Mouse (Mus musculus) c-Kit-positive CD71-positive TER-119-positive erythroid progenitor cells, embryonic 14.5 days (primary cell): ENCODE results near the gene Atp8a1.

Source experiments
- DNase-seq: peaks from one replicate; pipeline ENCODE4 v3.0.0-alpha.2; 2013; ENCODE audit warnings: low spot score

Gene Atp8a1

DNA sequence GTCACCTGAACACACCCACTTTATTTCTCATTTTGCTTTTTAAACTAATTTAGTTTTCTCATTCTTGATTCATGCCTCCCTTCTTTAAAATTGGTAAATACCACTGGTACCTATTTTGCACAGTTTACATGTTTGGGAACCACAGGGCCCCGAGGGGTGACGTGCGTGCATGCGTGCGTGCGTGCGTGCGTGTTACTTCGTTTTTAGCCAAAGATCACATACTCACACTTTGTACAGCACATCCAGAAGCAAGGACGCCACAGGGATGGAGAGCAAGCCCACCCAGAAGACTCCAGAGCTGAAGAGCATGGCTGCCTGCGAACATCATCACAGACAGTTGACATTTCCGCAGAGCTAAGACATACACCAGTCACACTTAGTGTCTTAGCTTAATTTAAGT lies 216.0 kb downstream of the Atp8a1 start:
- no peak for DNase-seq

DNA sequence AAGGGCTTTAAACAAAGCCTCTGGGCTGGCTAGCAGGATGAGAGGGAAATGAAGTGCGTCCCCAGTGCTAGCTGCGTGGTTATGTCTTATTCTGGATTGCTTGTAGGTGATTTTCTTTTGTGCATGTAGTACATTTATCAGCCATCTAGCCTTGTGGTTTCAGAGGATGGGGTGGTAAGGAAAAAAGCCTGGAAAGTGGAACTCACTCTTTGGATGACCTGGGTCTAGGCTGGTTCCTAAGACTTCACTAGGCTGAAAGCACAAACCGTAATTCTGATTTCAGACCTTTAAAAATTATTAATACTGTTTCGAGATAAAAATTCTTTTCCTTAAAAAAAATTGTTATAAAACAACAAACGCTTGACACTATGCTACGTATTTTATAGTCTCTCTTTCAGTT lies 217.4 kb downstream of the Atp8a1 start:
- DNase-seq = no peak

DNA sequence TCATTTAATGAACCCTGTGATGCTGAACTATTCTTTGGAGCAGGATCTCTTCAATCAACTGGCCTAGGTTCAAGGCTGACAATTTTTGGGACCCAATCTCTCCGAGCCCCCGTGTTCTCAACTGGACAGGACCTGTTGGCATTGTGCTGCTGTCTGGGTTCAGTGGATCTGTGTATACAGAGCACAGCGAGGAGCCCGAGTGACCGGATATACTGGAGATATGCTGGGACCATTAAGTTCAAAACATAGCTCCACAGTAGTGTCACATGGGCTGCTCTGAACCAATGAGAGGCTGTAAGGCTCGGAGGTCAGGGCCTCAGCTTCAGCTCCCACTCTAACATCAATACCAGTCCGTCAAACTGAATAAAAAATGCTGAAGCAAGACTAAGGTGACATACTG lies 217.8 kb downstream of the Atp8a1 start:
- no peak for DNase-seq

DNA sequence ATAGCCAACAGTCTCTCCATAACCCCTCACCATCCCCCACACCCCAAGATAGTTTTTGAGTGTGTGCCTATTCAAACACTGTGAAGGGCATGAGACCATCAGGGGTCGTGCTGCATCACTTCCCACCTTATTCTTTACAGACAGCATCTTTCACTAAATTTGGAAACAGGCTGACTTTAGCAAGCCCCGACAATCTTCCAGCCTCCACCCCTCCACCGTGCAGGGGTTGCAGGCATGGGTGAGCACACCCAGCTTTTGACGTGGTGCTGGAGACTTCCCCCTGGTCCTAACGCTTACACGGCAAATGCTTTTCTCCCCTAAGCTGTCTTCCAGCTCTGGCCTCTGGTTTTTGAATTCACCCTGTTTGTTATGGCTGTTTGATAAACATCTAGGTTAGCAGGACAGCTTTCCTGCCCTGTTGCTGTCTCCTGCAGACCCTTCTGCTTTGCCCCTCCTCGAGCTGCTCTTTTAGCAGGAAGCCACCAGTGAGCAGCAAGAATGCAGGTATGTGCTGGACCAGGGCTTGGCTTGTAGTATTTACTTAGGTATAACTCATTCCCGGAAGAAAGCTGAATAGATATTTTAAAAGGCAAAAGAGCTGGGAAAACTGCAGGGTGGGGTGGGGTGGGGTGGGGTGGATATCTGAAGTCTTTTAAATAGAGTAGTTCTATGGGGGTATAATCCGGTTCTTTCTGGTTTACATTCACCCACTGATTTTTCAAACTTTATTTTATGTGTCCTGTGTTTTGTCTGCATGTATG lies 218.9 kb downstream of the Atp8a1 start:
- DNase-seq = no peak

DNA sequence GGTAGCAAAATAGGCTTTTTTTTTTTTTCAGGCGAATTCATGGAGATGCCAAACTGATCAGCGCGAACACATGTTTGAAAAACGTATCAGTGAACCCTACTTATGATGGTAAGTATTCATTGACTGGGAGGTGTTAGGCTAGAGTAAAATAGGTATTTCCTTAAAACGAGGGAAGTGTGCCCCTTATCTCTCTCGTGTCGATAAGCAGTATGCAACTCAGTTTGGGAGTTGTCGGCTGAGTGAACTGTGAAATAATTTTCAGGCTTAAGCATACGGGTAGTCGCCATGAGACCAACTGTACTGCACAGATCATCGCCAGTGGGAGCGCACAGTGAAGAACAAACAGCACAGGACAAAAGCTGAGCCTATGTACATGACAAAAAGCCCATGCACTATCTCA lies 226.0 kb downstream of the Atp8a1 start:
- no peak for DNase-seq

DNA sequence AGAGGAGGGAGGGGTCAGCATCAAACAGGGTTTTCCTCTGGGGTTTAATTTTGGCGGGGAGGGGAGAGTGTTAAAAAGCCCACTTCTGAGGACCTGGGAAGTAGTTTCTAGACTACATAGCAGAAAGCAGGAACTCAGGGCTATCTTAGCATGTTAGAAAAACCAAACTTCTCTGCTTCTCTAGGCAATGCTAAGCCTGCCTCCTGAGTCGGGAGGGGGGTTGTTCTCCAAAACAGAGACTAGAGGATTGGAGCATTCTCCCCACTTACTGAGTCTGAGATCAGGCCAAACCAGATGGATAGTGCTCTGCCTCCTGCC lies 237.8 kb downstream of the Atp8a1 start:
- DNase-seq = no peak

DNA sequence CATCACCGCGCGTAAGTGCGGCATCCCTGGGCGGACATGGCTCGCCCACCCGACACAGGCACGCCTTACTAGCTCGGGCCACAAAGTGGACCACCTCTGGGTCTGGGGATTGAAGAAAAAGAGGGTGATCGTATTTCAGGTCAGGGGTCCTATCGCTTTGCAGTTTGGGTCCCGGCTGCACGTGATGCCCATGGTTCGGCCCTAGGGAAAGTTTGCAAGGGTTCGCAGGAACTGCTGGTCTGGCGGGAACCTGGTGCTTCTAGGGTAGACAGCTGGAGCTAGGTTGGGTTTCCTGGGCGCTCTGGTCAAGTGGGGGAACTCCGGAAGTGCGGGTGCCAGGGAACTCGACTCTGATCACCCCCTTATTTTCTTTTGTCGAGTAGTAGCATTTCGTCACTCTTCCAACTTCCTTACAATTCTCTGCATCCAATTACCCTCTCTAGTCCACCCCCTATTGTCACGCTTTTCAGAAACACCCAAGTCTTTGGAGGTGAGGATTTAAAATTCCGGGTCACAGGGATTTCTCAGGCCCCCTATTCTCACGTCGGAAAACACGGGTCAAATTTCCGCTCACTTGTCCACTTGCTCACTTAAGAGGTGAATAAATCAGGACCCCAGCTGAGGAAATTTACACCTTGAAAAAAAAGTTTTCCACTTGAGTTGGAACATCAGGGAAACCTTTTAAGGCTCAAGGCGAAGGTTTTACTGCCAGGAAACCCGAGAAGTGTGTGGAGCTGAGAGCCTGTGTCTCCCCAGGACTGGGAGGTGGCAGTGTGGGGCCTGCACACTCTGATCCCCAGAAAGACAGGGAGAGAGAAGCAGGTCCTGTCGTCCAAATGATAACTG lies 238.3 kb downstream of the Atp8a1 start:
- DNase-seq = no peak

DNA sequence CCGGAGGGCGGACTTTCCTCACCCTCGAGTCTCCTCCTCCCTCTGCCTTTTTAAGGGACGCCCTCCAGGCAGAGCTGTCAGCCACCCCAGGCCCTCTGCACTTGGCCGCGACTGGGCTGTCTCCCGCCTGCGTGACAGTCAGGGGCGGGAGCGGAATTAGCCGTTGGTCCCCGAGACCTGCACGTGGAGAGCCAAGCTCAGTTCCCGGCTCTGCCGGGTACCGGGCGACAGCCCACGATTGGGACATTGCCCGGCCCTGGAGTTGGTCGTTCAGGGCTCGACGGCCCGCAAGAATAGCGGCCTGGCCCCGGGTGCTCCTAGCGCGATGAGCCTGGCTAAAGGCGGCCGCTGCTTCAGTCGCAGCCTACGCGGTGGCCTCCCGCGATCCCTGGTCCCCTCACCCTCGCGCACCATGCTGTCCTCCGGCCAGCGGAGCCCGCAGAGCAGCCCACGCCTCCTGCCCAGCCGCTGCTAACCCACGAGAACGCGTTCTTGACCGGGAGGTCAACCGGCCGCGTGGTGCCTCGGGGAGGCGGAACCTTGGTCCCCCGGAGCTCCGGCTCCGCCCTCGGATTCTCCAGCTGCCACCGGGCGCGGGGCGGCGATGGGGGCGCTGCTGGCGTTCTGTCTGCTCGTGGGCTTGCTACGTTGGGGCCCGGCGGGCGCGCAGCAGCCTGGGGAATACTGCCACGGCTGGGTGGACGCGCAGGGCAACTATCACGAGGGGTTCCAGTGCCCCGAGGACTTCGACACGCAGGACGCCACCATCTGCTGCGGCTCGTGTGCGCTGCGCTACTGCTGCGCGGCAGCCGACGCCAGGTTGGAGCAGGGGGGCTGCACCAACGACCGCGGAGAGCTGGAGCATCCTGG lies 239.2 kb downstream of the Atp8a1 start, which contains the start of gene Shisa3:
Gene Shisa3, plus strand, starts transcription at position 79 of the 870 bp plus-strand sequence.
- no peak for DNase-seq

DNA sequence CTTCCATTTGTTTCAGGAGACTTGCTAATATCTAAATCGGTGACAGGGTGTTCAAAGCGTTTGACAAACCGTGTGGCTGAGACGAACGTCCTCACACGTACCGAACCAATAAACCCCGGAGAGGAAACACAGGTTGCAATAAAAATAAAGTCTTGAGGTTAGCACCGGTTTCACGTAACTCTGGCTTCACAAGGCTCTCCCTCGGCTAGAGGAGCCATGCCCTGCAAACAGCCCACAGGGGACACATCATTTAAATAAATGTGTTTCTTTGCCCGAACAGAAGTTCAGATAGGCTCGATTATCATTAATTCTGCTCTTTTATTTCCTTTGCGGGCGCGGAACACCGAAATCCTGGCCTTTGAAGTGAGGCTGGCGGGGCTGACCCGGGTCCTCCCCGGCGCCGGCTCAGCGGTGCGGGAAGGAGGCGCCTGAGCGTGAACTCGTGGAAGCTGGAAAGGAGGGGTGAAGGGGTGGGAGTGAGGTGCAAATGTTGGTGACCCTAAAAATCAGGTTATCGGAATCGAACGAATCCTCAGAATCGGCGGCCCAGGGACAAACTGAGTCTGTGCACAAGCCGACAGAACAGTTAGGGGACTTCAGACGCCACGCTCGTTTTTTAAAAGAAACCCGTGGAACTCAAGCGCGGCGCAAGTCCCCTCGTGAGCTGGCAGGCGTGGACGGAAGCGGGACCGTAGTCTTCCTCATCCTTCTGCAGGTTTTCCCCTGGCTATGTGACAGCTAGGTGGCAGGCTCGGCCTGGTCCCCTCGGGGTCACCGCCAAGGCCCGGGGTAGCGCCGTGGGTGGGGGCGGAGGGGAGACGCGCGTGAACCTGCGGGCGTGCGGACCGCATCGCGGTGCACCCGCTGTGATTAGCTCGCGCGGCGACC lies 240.1 kb downstream of the Atp8a1 start:
- DNase-seq = no peak

DNA sequence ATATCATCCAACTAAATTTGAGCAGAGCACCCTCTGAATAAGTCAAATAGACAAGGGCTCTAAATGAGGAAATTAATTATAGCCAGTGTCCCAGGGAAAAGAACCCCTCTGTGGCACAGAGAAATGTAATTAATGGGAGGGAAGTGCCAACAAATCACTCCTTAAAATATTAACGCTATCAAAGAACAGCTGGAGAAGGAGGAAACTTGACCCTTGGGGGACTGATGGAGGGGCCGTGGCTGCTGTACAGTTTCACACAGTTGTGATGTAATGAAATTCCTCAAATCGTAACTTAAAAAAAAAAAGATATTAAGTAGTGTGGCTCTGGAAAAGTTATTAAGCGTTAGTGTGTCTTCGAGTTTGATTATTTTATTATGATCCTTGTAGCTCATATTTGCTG lies 241.3 kb downstream of the Atp8a1 start:
- DNase-seq = no peak

DNA sequence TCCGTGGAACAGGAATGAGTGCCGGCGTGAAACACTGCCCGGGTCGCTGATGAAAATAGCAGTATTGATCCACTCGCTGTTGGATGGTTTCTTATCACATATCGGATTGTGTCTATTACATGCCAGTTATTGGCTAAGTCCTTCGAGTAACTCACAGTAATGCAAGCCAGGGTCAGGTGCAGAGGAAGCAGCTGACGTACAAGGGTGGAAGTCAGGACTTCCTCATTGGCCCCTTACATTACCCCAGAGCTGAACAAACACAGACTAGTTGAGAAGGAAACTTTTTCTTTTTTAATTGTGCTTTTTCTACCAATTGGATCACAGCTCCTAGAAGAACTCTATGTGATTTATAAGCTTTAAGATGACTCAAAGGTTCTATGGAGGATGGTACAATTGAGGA lies 247.3 kb downstream of the Atp8a1 start:
- no peak for DNase-seq

DNA sequence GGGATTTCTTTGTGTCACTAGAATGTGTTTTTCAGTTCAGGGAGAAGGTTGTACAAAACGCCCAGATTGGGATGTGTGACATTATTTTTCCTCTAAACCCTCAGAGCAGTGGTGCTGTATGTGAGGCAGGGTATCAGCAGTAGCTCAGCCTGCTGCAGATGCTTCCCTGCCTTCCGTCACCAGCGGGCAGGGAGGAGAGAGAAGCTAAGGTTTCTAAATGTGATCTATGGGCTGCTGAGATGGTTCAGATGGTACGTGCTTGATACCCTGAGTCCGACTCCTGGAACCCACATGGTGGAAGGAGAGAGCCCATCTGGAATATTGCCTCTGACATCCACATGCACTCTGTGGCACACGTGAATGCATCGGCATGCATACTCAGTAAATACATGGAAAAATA lies 251.6 kb downstream of the Atp8a1 start:
- no peak for DNase-seq

DNA sequence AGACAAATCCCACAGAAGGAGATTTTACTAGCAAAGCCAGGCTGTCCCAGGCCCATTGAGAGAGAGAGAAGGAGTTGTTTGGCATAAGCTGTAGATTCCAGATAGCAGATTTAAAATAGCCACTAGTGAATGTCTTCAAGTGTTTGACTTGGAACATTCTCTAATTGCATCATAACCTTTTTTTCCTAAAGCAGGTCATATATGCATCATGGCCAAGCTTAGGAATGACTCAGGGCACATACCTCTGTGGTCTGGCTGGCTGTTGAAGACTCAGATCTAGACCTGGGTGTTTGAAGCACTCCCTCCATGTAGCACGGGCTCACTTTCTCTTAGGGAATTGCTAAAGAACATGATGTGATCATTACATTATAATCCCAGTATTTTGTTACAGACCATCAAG lies 252.2 kb downstream of the Atp8a1 start:
- DNase-seq = no peak

DNA sequence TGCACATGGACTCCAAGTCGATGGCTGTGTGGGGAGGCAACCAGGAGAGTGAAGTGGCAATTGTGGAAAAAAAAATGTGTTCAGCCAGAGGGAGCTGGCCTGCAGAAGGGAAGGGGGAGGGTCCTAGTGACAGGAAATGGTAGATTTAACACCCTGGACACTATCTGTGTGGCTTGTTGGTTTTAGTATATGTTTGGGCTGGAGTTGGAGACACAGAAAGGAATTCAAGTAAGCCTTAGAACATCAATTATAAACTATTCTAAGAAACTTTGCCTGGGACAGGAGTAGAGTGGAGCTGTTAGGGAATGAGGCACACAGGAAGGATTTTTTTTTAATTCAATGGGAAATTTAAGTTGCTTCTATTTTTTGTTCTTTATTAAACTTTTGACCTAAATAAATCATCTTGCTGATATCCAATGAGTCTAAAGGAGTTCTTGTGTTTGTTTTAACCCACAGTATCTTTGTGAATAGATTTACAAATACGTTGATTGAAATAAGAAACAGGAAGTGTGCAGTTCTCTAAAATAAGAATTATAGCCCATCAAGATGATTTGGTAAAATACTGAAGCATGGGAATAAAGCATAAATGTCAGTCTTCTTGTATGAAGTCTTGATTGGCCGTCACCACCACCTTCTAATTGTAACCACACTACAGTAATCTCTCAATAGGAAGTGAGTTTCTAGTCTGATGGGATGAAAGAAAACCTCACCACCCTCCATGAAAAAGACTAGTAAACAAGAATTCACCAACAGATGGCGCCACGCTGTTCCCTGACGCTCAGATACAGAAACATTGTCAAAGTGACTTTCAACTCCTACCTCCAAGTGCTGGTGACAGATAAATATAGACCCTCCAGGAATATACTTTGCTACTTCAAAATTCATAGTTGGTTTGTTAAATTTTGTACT lies 267.3 kb downstream of the Atp8a1 start:
- peak; percentile 5 for DNase-seq

DNA sequence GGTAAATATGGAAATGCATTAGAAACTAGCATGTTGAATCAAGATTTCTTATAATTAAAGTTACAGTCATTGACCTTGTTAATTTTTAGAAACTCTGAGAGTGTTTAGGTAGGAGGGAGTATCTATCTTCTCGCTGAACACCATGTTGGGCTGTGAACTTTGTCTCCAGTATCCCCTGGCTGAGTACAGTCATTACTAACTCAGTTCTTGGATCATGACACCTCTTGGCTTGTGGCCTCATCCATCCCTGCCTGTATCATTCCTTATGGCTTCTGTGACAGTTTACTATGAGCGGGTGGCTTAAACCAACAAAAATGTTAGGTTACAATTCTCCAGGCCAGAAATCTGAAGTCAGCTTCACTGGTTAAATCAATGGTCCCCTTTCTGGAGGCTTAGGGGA lies 271.5 kb downstream of the Atp8a1 start:
- DNase-seq = no peak

DNA sequence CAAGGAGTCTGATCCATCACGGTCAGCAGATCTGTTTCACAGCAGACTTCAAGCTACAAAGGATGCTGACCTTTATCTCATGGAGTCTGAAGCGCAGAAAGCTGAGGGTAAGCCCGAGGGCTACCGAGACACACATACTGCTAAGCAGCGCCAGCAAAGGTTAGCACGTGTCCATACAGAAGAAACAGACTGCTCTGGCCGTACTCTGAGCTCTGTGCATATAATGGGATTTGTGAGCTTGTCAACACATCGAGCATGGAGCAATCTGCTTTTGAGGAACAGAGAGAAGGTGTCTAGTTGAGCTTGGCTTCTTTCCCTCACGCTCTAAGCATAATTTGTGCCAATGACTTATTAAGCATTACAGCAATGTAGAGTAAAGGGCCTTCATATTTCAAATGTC lies 273.2 kb downstream of the Atp8a1 start:
- no peak for DNase-seq

DNA sequence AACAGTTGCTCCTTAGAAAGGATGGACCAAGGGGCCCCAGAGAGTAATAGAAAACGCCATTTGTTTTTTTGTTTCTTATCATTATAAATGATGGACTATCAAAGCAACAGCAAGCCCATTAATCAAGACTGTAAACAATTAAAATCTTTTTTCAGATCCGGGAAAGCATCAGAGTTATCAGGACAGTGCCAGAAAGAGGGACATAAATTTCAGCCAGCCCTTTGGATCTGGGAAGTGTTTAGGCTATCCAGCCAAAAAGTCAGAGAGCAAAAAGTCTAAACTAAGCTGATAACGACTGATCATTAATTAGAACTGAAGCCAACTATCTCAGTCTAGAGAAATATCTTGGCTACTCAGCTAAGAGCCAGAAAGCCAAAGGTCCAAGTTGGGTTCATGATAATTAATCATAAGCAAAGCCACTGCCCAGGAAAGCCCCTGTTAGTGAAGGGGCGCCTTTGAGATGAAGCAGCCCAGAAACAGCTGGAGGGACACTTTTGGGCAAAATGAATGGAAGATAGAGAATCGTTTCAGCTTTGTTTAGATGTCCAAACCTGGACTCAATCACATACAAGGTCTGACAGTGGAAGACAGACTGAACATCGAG lies 274.6 kb downstream of the Atp8a1 start:
- no peak for DNase-seq
